Mouse (Mus musculus): ENCODE results near the gene Ube4a.

The Ube4a gene

GRCm38 (mm10) chr9:44875476-44875875 is 89.9 kb downstream of the Ube4a start:
- in situ Hi-C loops (cut with MboI; ENCODE audit: unreplicated experiment in 2 of 2), result loop anchor here in 1 of 2 experiments (5.0 kb wide), 1 partner anchor 33 kb away; no protein-coding TSS in a partner anchor

- in situ Hi-C loops (cut with MboI; ENCODE audit: unreplicated experiment in 2 of 2), result no loop called here
Observed at GRCm38 (mm10) chr9:44874198-44874597, 91.2 kb downstream of the Ube4a start.

DNA sequence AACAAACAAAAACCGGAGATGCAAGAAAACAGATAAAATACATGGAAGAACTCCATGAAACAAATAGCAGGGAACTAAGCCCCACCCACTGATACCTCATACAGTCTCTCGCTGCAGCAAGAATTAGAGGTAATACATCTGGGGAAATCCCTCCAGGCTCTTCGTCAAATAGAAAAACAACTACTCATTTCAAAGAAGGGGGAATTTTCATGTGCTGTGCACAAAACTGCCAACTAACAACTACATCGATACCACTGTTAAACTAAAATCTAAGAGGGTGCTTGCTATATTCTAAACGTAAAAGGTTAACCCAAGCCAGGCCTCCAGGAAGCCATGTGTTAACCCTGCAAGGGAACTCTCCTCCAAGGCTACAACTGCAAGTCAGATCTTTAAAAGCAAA is 91.7 kb downstream of the Ube4a start:
- in situ Hi-C loops (cut with MboI; ENCODE audit: unreplicated experiment in 2 of 2), result no loop called here

Data from v-Abl transformed pro-B cells (cell line).